Mouse (Mus musculus): ENCODE results near the gene Car15. TPM values are rescaled to one million over a fixed set of nuclear protein-coding genes. Genes with fewer than 3 reads are reported as not detected.

Gene Car15
- total and polyA plus RNA-seq, 2 experiments = 1.0 to 3.7 TPM

DNA sequence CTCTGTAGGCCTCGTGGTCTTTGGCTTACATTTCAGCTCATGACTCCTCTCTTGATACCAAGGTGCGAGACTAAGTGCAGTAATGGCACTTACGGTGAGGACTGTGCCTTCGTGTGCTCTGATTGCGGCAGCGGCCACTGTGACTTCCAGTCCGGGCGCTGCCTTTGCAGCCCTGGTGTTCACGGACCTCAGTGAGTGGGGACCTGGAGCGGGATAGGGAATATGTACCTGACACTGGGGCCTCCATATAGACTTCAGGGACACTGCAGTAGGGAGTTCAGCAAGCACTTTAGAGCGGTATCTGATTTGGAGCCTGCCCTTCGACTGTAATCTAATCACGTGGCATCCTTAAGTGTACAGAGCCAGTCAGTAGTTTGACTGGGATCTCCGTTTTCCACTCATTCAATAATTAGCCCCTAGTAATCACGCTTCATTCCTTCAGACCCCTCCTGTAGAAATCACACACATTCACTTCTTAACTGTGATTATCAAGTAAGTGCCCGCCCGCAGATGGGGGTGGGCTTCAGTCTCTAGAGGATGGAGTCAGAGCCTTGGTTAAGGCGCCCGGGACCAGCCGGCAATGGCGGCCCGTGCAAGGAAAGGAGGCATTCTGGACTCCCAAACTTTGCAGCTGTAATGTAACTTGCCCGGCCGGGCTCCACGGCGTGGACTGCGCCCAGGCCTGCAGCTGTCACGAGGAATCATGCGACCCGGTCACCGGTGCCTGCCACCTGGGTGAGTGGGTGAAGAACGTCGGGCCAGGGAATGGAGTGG, 34.3 kb downstream of the Car15 start:
- WGBS = 28% methylated on average over 33 of the region's 33 CpGs

DNA sequence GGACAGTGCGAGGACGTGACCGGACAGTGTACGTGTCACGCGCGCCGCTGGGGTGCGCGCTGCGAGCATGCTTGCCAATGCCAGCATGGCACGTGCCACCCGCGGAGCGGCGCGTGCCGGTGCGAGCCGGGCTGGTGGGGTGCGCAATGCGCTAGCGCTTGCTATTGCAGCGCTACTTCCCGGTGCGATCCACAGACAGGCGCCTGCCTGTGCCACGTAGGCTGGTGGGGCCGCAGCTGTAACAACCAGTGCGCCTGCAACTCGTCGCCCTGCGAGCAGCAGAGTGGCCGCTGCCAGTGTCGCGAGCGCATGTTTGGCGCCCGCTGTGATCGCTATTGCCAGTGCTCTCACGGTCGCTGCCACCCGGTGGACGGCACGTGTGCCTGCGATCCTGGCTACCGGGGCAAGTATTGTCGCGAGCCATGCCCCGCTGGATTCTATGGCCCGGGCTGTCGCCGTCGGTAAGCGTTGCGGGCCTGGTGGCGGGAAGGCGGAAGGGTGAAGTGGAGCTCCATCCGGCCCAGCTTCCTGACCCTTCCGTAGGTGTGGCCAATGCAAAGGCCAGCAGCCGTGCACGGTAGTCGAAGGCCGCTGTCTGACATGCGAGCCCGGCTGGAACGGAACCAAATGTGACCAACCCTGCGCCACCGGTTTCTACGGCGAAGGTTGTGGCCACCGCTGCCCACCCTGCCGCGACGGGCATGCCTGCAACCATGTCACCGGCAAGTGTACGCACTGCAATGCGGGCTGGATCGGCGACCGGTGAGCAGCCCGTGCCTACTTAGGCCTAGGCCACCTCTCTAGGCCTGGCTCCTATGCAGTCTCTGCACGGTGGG, 35.1 kb downstream of the Car15 start:
- Histone ChIP-seq H3K9ac (ENCODE audit: low read depth, low read length) (peak overlapping the region; percentile 1; the same call in 1 of the 2 replicates), H3K36me3 (ENCODE audit: control insufficient read depth, insufficient read depth, low read length) (no peaks in the 10 kb centered on the region), H3K79me2 (ENCODE audit: control insufficient read depth, insufficient read depth, low read length) (no peaks in the 10 kb centered on the region), H3K4me3 (ENCODE audit: insufficient read depth, low read depth, low read length) (peak overlapping the region; percentile 36; the same call in 1 of the 2 replicates), H3K4me1 (ENCODE audit: control insufficient read depth, insufficient read depth, low read length) (peaks cover 14% of the 10 kb centered on the region), H3K27me3 (ENCODE audit: control insufficient read depth, insufficient read depth, low read length) (peaks cover 52% of the 10 kb centered on the region), H3K27ac (replicated peaks; ENCODE audit: insufficient read depth, low read depth, low read length) (no peak overlapping the region)
- TF ChIP-seq CTCF (IDR thresholded peaks at IDR 0.05; ENCODE audit: low read depth, low read length) = no peak
- no peak for TF ChIP-seq POLR2A (IDR thresholded peaks at IDR 0.05; ENCODE audit: extremely low read depth, insufficient read depth, low read length)
- peak; percentile 34 for DNase-seq (ENCODE audit: extremely low read depth, low read depth, low spot score)
- WGBS = 10% methylated on average over 83 of the region's 83 CpGs

More for the DNA sequence above, 34.3 kb downstream of the Car15 start:
- peaks cover 14% of the 10 kb centered on the region for H3K4me1 ChIP-seq (ENCODE audit: control insufficient read depth, insufficient read depth, low read length)
- H3K27ac ChIP-seq (replicated peaks; ENCODE audit: insufficient read depth, low read depth, low read length) = no peak overlapping the region
- H3K79me2 ChIP-seq (ENCODE audit: control insufficient read depth, insufficient read depth, low read length) = no peaks in the 10 kb centered on the region
- peak overlapping the region; percentile 46; the same call in 1 of the 2 replicates for H3K4me3 ChIP-seq (ENCODE audit: insufficient read depth, low read depth, low read length)
- TF ChIP-seq POLR2A (IDR thresholded peaks at IDR 0.05; ENCODE audit: extremely low read depth, insufficient read depth, low read length) (no peak), CTCF (IDR thresholded peaks at IDR 0.05; ENCODE audit: low read depth, low read length) (no peak)
- no peaks in the 10 kb centered on the region for H3K36me3 ChIP-seq (ENCODE audit: control insufficient read depth, insufficient read depth, low read length)
- H3K27me3 ChIP-seq (ENCODE audit: control insufficient read depth, insufficient read depth, low read length) = peaks cover 45% of the 10 kb centered on the region
- no peak for DNase-seq (ENCODE audit: extremely low read depth, low read depth, low spot score)
- no peak overlapping the region for H3K9ac ChIP-seq (ENCODE audit: low read depth, low read length)

DNA sequence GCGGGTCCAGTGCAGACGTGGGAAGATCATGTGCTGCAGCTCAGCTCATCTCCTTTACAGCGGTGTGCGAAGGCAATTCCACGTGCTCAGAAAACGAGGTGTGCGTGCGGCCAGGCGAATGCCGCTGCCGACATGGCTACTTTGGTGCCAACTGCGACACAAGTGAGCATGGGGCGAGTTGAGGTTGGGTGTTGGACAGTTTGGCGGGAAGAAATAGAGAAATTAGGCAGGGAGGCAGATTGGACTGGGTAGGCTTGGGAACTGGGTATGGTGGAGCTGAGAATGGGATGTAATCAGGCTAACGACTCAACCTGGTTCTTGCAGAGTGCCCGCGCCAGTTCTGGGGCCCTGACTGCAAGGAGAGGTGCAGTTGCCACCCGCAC, 35.7 kb downstream of the Car15 start:
- no peak overlapping the region for H3K9ac ChIP-seq (ENCODE audit: low read depth, low read length)
- H3K27me3 ChIP-seq (ENCODE audit: control insufficient read depth, insufficient read depth, low read length) = peaks cover 53% of the 10 kb centered on the region

DNA sequence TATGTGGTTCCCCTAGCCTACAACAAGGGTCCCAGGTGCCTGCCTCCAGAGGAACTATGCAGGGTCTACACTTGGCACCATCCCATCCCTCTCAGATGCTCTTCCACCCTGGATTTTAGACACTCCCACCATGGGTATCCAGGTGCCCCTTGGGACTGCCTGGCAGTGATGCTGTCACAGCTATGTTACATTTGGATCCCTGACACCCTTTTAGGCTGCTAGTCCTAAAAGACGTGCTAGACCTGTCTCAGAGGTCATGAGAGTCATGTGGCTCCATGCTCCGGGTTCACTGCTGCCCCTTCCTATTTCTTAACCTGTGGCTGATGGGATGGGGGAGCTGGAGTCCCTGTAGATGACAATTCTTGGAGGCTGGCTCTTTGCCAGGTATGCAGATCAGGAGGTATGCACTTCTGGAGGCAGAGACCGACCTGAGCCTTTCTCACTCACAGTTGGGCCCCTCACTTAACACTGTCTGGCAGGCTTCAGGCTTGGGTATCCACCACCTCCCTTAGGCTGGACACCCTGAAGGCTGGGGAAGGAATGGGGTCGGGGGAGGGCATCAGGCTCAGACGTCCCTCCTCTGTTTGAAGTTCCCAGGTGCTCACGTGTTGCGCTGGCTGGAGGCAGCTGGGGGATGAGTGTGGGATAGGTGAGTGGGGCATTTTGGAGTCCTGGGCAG, 36.2 kb downstream of the Car15 start:
- no peak for TF ChIP-seq CTCF (IDR thresholded peaks at IDR 0.05; ENCODE audit: low read depth, low read length)
- no peak for TF ChIP-seq POLR2A (IDR thresholded peaks at IDR 0.05; ENCODE audit: extremely low read depth, insufficient read depth, low read length)
- Histone ChIP-seq H3K27ac (replicated peaks; ENCODE audit: insufficient read depth, low read depth, low read length) (no peak overlapping the region), H3K27me3 (ENCODE audit: control insufficient read depth, insufficient read depth, low read length) (peaks cover 52% of the 10 kb centered on the region), H3K36me3 (ENCODE audit: control insufficient read depth, insufficient read depth, low read length) (no peaks in the 10 kb centered on the region), H3K9ac (ENCODE audit: low read depth, low read length) (no peak overlapping the region), H3K4me3 (ENCODE audit: insufficient read depth, low read depth, low read length) (no peak overlapping the region), H3K79me2 (ENCODE audit: control insufficient read depth, insufficient read depth, low read length) (no peaks in the 10 kb centered on the region), H3K4me1 (ENCODE audit: control insufficient read depth, insufficient read depth, low read length) (peaks cover 14% of the 10 kb centered on the region)
- no peak for DNase-seq (ENCODE audit: extremely low read depth, low read depth, low spot score)
- 26% methylated on average over 7 of the region's 7 CpGs for WGBS

More for the DNA sequence above, 35.7 kb downstream of the Car15 start:
- Histone ChIP-seq H3K36me3 (ENCODE audit: control insufficient read depth, insufficient read depth, low read length) (no peaks in the 10 kb centered on the region), H3K79me2 (ENCODE audit: control insufficient read depth, insufficient read depth, low read length) (no peaks in the 10 kb centered on the region), H3K4me1 (ENCODE audit: control insufficient read depth, insufficient read depth, low read length) (peaks cover 14% of the 10 kb centered on the region), H3K27ac (replicated peaks; ENCODE audit: insufficient read depth, low read depth, low read length) (no peak overlapping the region), H3K4me3 (ENCODE audit: insufficient read depth, low read depth, low read length) (peak overlapping the region; percentile 36; the same call in 1 of the 2 replicates)
- WGBS = 19% methylated on average over 18 of the region's 18 CpGs
- no peak for DNase-seq (ENCODE audit: extremely low read depth, low read depth, low spot score)
- TF ChIP-seq POLR2A (IDR thresholded peaks at IDR 0.05; ENCODE audit: extremely low read depth, insufficient read depth, low read length) (no peak), CTCF (IDR thresholded peaks at IDR 0.05; ENCODE audit: low read depth, low read length) (no peak)

DNA sequence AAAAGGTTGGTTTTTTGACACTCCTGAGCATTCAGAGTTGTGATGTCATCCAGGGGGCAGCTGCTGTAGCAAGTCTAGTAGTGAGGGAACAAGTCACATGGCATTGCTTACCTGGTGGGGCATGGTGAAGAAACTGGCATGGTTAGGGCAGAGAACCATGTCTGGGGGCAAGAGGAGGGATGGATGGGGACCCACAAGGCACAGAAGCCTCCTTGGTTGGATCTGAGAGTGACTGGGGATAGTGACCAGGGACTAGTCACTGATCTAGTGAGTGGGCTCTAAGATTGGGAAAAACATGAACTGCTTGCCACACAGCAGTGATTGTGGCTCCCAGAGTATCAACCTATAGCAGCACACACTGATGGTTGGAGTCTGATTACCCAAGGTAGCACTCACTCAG, 38.6 kb downstream of the Car15 start:
- Histone ChIP-seq H3K4me1 (ENCODE audit: control insufficient read depth, insufficient read depth, low read length) (peaks cover 14% of the 10 kb centered on the region), H3K4me3 (ENCODE audit: insufficient read depth, low read depth, low read length) (no peak overlapping the region), H3K27me3 (ENCODE audit: control insufficient read depth, insufficient read depth, low read length) (peaks cover 35% of the 10 kb centered on the region), H3K9ac (ENCODE audit: low read depth, low read length) (no peak overlapping the region), H3K36me3 (ENCODE audit: control insufficient read depth, insufficient read depth, low read length) (no peaks in the 10 kb centered on the region), H3K27ac (replicated peaks; ENCODE audit: insufficient read depth, low read depth, low read length) (no peak overlapping the region), H3K79me2 (ENCODE audit: control insufficient read depth, insufficient read depth, low read length) (no peaks in the 10 kb centered on the region)
- TF ChIP-seq POLR2A (IDR thresholded peaks at IDR 0.05; ENCODE audit: extremely low read depth, insufficient read depth, low read length) (no peak), CTCF (IDR thresholded peaks at IDR 0.05; ENCODE audit: low read depth, low read length) (no peak)
- no peak for DNase-seq (ENCODE audit: extremely low read depth, low read depth, low spot score)

Measured in liver, adult 2 months (tissue).